Mouse (Mus musculus) kidney, embryonic 14.5 days (tissue): ENCODE data around the gene Wnt10b. TPM values are rescaled to one million over a fixed set of nuclear protein-coding genes. Genes with fewer than 3 reads are reported as not detected.
A peak's percentile ranks its signal among the peaks of the same experiment; 100 is the strongest.

Source experiments
- ATAC-seq: fragments of 200-750 bp; cut with Nextera tagmentation; 2 replicates; pipeline ENCODE4 v1.8.0; 2017; ENCODE audit warnings: moderate number of reproducible peaks, mild to moderate bottlenecking, moderate TSS enrichment, moderate library complexity; ENCODE audit not compliant: low FRiP score, low TSS enrichment
- H3K27ac ChIP-seq: fragments of 300-500 bp; sonication (generic); 2 replicates; pipeline ENCODE4 v1.5.1; 2014; ENCODE audit warnings: low read depth, mild to moderate bottlenecking, low read length, moderate library complexity, mixed read lengths
- H3K27me3 ChIP-seq: fragments of 300-500 bp; sonication (generic); 2 replicates; pipeline ENCODE4 v1.6.1; 2014; ENCODE audit warnings: mild to moderate bottlenecking, low read length; ENCODE audit not compliant: control insufficient read depth, insufficient read depth
- H3K36me3 ChIP-seq: fragments of 300-500 bp; sonication (generic); 2 replicates; pipeline ENCODE4 v1.6.1; 2014; ENCODE audit warnings: low read length, mixed read lengths; ENCODE audit not compliant: control insufficient read depth, insufficient read depth
- H3K4me1 ChIP-seq: fragments of 300-500 bp; sonication (generic); 2 replicates; pipeline ENCODE4 v1.6.1; 2014; ENCODE audit warnings: low read length, mixed read lengths; ENCODE audit not compliant: control insufficient read depth, insufficient read depth
- H3K4me2 ChIP-seq: fragments of 300-500 bp; sonication (generic); replicated peaks from 2 replicates; pipeline ENCODE4 v1.6.1; 2014; ENCODE audit warnings: low read depth, mild to moderate bottlenecking, low read length
- H3K4me3 ChIP-seq: fragments of 300-500 bp; sonication (generic); 2 replicates; pipeline ENCODE4 v1.5.1; 2014; ENCODE audit warnings: mild to moderate bottlenecking, low read length
- H3K9ac ChIP-seq: fragments of 300-500 bp; sonication (generic); 2 replicates; pipeline ENCODE4 v1.6.1; 2014; ENCODE audit warnings: low read depth, mild to moderate bottlenecking, low read length, moderate library complexity
- H3K9me3 ChIP-seq: fragments of 300-500 bp; sonication (generic); 2 replicates; pipeline ENCODE4 v1.6.1; 2016; ENCODE audit warnings: low read length; ENCODE audit not compliant: control insufficient read depth
- WGBS: fragments of 180-500 bp; shearing (Covaris S2); extraction: QIAGEN DNeasy Blood & Tissue Kit; methylation state at CpG from one replicate; pipeline ENCODE4 v1.1.7; 2014; 5-methylcytosine and 5-hydroxymethylcytosine counted together
- polyA plus RNA-seq: library from polyadenylated mRNA; unstranded; fragments of >200 nt; fragmentation: Nextera tagmentation; extraction: Ambion mirVana; gene quantifications from 2 replicates; pipeline ENCODE4 v1.2.1, GENCODE M21; 2014

Gene Wnt10b
- polyA plus RNA-seq, 1 experiment from 2014 or later: not detected

DNA sequence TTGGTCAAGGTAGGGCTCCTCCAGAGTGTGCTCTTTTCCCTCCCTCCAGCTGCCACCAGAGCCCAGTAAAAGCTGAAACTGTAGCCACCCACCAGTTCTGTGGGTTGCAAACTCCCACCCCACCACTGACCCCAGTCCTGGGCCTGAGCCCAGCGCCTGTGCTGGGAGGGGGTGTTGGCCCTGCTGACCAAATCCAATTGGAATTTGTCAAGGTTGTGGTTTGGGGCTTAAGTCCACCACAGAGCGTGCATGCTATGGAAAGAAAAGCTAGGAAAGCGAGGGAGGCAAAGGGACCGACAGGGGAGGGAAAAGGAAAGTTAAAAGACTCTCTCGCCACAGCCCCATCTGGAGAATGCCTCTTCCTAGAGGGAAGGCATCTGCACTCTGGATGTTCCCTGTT lies 9.7 kb downstream of the Wnt10b start:
- Histone ChIP-seq H3K9me3 (no peaks in the 10 kb centered on the region), H3K27me3 (peaks cover 30% of the 10 kb centered on the region), H3K9ac (no peak overlapping the region), H3K4me3 (no peak overlapping the region), H3K27ac (no peak overlapping the region), H3K4me2 (no peak overlapping the region), H3K36me3 (no peaks in the 10 kb centered on the region), H3K4me1 (peaks cover 9% of the 10 kb centered on the region; the same call in 1 of the 2 replicates)
- WGBS: 29% methylated on average over 5 of the region's 5 CpGs
- no peak for ATAC-seq

DNA sequence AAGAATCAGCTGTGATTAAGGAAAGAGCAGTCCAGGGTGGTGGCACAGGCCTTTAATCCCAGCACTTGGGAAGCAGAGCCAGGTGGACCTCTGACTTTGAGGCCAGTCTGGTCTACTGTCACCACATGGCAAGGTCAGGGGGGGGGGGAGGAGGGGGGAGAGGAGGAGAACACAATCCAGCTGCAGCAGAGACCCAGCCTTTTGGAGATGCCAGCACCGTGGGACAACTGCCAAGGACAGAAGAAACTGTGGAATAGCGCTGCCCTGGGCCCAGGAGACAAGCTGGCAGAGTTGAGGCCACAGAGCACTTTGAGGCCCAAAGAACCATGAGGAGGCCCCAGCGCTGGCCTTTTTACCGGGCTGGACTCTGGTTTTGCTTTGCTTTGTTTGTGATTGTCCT lies 12.0 kb downstream of the Wnt10b start:
- Histone ChIP-seq H3K27me3 (peaks cover 9% of the 10 kb centered on the region), H3K9ac (no peak overlapping the region), H3K27ac (no peak overlapping the region), H3K4me1 (peaks cover 10% of the 10 kb centered on the region), H3K4me2 (no peak overlapping the region), H3K9me3 (no peaks in the 10 kb centered on the region), H3K4me3 (no peak overlapping the region), H3K36me3 (peaks cover 4% of the 10 kb centered on the region; the same call in 1 of the 2 replicates)
- ATAC-seq: no peak
- 73% methylated on average over 4 of the region's 4 CpGs for WGBS

DNA sequence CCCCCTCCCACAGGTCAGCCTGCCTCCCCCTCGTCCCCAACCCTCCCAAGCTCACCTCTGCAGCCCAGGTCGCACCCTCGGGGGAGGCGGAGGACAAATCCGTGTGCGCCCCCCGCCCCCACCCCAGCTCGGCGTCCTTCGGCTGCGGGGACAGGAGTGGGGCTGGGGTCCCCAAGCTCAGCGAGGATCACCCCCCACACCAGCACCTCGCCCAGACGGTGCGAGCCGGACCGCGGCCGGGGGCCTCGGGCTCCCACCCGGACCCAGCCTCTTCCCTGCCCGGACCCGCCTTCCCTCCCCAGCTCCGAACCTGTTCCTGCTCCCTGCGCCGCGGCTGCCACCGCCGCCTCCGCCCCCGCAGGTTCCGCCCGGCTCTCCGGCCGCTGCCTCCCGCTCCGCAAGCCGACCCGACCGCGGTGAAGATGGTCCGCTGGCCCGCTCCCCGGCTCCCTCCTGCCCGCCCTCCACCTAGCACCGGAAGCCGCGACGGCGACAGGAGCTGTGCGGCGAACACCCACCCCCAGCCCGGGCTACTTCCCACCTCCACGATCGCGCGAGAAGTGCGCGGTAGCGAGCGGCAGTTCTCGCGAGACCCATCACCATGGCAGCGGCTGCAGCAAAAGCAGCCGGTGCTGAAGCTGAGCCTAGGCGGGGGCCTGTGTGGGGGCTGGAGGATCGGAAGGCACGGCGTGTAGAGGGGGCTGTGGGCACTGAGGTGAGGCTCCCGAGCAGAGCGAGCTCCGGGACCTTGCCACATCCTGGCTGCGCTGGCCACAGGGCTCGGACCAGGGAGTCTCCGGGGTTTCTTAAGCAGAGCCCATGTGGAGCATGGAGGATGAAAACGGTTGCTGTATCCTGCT lies 15.1 kb downstream of the Wnt10b start, which contains the start of gene Arf3:
TSS of gene Arf3 (minus strand) at position 545 of the 860 bp plus-strand sequence.
- Histone ChIP-seq H3K36me3 (peaks cover 14% of the 10 kb centered on the region), H3K4me2 (peak within 1 kb of the TSS; percentile 76), H3K9me3 (no peaks in the 10 kb centered on the region), H3K27me3 (no peaks in the 10 kb centered on the region), H3K4me3 (peak within 1 kb of the TSS; percentile 99), H3K27ac (peak within 1 kb of the TSS; percentile 90), H3K9ac (peak within 1 kb of the TSS; percentile 94), H3K4me1 (peaks cover 11% of the 10 kb centered on the region)
- ATAC-seq: peak; percentile 95
- WGBS: under 1% methylated on average over 62 of the region's 76 CpGs

GRCm38 (mm10) chr15:98762201-98762621 lies 15.7 kb downstream of the Wnt10b start:
- Histone ChIP-seq H3K27ac (peak overlapping the region; percentile 90), H3K4me3 (peak overlapping the region; percentile 99), H3K27me3 (no peaks in the 10 kb centered on the region), H3K36me3 (peaks cover 14% of the 10 kb centered on the region), H3K4me1 (peaks cover 11% of the 10 kb centered on the region), H3K9me3 (no peaks in the 10 kb centered on the region), H3K9ac (peak overlapping the region; percentile 94), H3K4me2 (peak overlapping the region; percentile 76)
- WGBS: under 1% methylated on average over 21 of the region's 24 CpGs
- ATAC-seq: peak; percentile 84

- Histone ChIP-seq H3K9ac (no peak overlapping the region), H3K4me1 (no peaks in the 10 kb centered on the region), H3K4me3 (no peak overlapping the region), H3K4me2 (no peak overlapping the region), H3K36me3 (peaks cover 8% of the 10 kb centered on the region), H3K27me3 (no peaks in the 10 kb centered on the region), H3K27ac (no peak overlapping the region), H3K9me3 (no peaks in the 10 kb centered on the region)
- WGBS: 97% methylated on average over 2 of the region's 2 CpGs
- no peak for ATAC-seq
Observed at GRCm38 (mm10) chr15:98754125-98754524, 23.8 kb downstream of the Wnt10b start.

- no peaks in the 10 kb centered on the region for H3K27me3 ChIP-seq
- no peak for ATAC-seq
- H3K9me3 ChIP-seq: no peaks in the 10 kb centered on the region
- no peak overlapping the region for H3K27ac ChIP-seq
- no peaks in the 10 kb centered on the region for H3K4me1 ChIP-seq
- H3K4me3 ChIP-seq: no peak overlapping the region
- H3K9ac ChIP-seq: no peak overlapping the region
- no peak overlapping the region for H3K4me2 ChIP-seq
- 78% methylated on average over 8 of the region's 8 CpGs for WGBS
- peaks cover 7% of the 10 kb centered on the region; the same call in 1 of the 2 replicates for H3K36me3 ChIP-seq
Observed at GRCm38 (mm10) chr15:98753021-98753423, 24.9 kb downstream of the Wnt10b start.

DNA sequence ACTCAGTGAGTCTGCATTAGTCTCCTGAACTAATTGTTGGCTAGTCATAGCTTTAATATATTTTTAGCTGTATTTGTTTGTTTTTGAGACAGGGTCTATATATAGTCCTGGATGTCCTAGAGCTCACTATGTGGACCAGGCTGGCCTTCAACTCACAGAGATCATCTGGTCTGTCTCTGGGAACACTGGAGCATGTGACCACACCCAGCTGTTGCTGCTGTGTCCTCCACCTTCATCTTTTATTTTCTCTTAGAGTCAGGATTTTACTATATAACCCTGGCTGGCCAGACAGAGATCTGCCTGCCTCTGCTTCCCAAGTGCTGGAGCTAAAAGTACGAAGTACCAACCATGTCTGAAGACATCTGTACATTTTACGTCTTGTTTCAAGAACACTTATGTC lies 28.9 kb downstream of the Wnt10b start:
- Histone ChIP-seq H3K9ac (no peak overlapping the region), H3K36me3 (peaks cover 6% of the 10 kb centered on the region), H3K4me3 (no peak overlapping the region), H3K9me3 (no peaks in the 10 kb centered on the region), H3K4me2 (no peak overlapping the region), H3K4me1 (no peaks in the 10 kb centered on the region), H3K27ac (no peak overlapping the region), H3K27me3 (no peaks in the 10 kb centered on the region)
- no peak for ATAC-seq
- 99% methylated on average over 2 of the region's 2 CpGs for WGBS

GRCm38 (mm10) chr15:98747296-98747695 lies 30.7 kb downstream of the Wnt10b start:
- Histone ChIP-seq H3K27me3 (no peaks in the 10 kb centered on the region), H3K27ac (no peak overlapping the region), H3K4me1 (no peaks in the 10 kb centered on the region), H3K4me3 (no peak overlapping the region), H3K4me2 (no peak overlapping the region), H3K36me3 (peaks cover 13% of the 10 kb centered on the region), H3K9ac (no peak overlapping the region), H3K9me3 (no peaks in the 10 kb centered on the region)
- no peak for ATAC-seq
- 80% methylated on average over 6 of the region's 6 CpGs for WGBS

- H3K27ac ChIP-seq: no peak overlapping the region
- no peak for ATAC-seq
Observed at GRCm38 (mm10) chr15:98746344-98746965, 31.5 kb downstream of the Wnt10b start.

More at GRCm38 (mm10) chr15:98746344-98746965, 31.5 kb downstream of the Wnt10b start:
- Histone ChIP-seq H3K9me3 (no peaks in the 10 kb centered on the region), H3K36me3 (peaks cover 19% of the 10 kb centered on the region), H3K9ac (no peak overlapping the region), H3K4me2 (no peak overlapping the region), H3K4me1 (no peaks in the 10 kb centered on the region), H3K4me3 (no peak overlapping the region), H3K27me3 (no peaks in the 10 kb centered on the region)
- WGBS: 84% methylated on average over 10 of the region's 10 CpGs
